Mouse (Mus musculus) liver, adult 2 months (tissue): Measurements from ENCODE around the gene Slc7a6.

ENCODE experiments used
- CTCF ChIP-seq: fragments of 200-500 bp; IDR thresholded peaks from 2 replicates; pipeline ENCODE4 v1.5.1; 2011; ENCODE audit warnings: low read depth, low read length, control low read depth
- POLR2A ChIP-seq: fragments of 200-500 bp; IDR thresholded peaks from 2 replicates; pipeline ENCODE4 v1.6.1; 2011; ENCODE audit warnings: low read length, control low read depth; ENCODE audit not compliant: insufficient read depth; ENCODE audit errors: extremely low read depth

DNA sequence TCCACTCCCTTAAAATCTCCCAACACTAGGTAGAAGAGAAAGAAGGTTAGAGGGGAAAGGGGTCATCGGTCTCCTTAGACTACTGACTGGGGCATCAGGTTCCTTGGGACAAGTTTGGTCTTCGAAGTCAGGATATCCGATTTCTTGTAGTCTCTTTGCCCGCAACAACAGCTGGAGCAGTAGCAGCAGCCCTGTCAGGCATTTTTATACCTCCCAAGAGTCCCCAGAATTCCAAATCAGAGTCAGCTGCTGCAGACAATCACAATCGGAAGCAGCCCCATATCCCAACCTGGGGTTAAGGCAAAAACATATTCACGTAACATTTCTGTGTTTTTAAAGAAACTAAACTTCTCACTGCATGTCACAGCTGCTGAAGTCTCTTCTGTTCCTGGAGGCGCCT lies 62.9 kb downstream of the Slc7a6 start:
- TF ChIP-seq POLR2A (no peak), CTCF (no peak)
